Mouse (Mus musculus): ENCODE measurements around the gene Rpn2.

The Rpn2 gene

DNA sequence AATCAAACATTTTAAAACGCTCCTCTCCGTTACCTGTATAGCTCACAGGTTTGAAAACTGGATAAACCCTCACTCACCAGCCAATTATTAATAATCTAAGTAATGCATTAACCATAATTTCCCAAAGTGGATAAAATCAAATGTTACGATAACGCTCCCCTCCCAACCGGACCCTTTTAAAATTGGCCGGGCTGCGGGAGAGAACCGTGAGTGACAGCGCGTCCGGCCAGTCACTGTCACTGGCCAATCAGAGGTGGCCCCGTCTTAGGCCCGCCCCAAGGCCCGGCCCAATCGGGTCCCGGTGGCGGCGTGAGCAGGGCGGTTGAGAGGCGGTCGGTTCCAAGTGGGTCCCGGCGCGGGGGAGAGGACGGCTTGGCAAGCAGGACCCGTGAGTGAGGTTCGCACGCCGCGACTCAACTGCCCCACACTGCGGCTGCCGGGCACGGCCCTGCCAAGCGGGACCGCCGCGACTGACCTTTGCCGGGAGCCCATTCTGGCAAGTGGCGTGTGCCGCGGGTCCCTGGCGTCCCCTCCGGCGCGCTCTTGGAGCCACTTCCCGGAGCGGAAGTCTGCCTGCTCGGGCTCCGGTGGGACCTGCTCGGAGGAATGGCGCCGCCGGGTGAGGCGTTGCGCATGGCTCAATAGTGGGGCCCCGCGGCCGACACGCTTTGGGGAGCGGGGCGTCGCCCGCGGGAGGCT lies at the start of gene Rpn2:
Rpn2 (plus strand) TSS at position 301 of the 699 bp plus-strand sequence.
- peak; percentile 92 for DNase-seq (ENCODE audit: low spot score)

DNA sequence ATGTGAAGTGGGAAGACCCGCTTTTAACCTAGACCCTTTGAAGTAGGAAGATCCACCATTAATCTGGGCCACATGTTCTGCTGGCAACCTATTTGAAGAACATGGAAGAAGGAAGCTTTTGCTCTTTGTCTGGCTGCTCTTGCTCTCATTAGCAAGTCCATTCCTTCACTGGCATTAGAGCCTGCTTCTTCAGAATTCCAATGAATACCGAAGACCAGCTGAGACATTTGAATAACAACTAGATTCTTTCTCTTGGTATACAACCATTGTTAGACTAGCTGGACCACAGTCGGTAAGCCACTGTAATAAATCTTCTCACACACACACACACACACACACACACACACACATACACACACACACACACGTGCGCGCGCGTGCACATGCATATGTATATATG lies 42.9 kb upstream of the Rpn2 start:
- no peak for DNase-seq (ENCODE audit: low spot score)

DNA sequence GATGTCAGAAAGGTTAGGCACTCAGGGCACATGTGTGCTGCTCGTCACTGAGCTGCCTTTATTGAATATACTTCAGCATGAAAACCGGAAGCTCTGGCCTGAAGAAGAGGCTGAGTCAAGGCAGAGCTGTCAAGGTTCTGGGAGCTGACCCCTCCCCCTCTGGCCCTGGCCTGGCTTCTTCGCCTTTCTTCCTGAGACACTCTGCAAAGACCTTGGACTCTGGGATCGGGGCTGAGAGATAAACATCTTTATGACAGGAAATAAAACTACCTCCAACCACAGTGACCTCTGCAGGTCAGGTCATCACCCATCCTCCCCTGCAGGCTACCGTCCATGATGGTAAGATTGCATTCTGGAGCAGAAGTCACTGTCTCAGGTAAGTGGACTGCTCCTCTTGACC lies 33.8 kb upstream of the Rpn2 start:
- no peak for DNase-seq (ENCODE audit: low spot score)

DNA sequence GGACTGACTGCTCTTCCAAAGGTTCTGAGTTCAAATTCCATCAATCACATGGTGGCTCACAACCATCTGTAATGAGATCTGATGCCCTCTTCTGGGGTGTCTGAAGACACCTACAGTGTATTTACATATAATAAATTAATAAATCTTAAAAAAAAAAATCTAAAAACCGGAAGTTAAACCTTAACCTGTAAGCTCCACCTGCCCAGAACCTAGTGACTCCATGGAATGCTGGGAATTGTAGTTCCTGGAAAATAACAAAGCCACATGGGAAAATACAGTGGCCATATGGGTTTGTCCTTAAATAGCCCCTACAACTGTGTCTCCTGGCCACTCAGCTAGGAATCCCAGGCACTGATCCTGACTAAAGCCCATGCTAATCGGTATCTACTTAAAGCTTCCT lies 33.2 kb upstream of the Rpn2 start:
- no peak for DNase-seq (ENCODE audit: low spot score)

DNA sequence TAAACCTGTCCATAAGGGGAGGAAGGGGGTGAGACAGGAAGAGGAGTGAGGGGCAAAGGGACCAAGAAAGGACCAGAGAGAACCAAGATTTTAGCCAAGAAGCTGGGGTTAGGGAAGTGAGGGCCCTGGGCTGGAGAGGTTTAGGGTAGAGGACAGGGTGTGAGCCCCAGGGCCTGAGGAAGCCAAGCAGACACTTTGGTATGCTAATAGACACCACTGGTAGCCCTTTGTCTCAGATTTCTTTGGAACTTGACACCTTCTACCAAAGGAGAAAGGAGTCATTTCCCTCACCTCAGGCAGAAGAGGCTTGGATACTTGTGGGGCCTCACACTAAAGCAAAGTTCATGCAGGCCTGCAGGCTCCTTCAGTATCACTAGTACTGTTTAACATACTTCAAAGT lies 30.7 kb upstream of the Rpn2 start:
- DNase-seq (ENCODE audit: low spot score), result no peak

DNA sequence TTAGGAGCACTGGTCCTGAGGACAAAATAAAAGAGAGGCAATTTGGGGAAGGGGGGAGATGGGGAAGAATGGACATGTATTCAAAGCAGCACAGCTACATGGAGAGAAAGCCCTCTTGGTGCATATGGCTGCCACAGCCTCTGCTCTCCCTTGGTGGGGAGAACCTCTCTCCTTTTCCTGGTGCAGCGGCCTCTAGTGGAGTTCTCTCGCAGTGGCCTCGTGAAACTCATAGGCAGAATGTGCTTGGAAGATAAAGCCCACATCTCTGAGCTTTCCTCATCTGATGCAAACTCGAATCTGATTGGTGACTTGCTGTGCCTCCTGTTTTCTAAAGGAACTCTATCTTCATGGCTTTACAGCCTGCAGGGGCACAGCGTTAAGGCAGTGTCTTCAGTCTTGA lies 19.1 kb upstream of the Rpn2 start:
- DNase-seq (ENCODE audit: low spot score), result peak; percentile 46

DNA sequence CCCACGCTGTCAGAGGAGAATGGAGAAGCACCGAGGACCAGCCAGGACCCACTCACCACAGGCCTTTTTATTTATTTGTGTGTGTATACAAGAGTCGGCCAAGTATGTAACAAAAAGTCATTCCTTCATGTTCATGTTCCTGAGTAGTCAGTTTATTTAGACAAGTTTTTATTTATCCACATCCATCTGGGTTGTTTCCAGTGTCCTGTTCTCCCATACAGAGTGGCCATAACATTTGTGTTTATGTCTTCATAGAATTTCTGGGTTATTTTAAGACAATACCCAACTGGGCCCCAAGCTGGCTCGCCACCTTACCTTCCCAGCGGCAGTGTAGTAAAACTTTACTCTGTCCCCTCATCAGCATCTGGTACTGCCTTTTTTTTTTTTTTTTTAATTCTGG lies 16.9 kb upstream of the Rpn2 start:
- DNase-seq (ENCODE audit: low spot score), result no peak

DNA sequence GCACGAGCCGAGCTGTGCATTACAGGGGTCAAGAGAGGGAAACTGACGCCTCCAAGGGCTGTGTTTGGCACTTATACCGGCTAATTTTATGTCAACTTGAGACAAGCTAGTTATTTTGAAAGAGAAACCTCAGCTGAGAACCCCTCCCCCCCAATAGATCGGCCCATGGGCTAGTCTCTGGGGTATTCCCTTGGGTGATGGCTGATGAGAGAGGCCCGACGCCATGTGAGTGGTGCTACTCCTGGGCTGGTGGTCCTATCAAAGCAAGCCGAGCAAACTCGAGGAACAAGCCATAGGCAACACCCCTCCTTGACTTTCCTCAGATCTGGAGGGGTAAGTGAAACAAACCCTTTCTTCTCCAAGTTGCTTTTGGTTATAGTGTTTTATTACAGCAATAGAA lies 16.3 kb upstream of the Rpn2 start:
- DNase-seq (ENCODE audit: low spot score), result no peak

DNA sequence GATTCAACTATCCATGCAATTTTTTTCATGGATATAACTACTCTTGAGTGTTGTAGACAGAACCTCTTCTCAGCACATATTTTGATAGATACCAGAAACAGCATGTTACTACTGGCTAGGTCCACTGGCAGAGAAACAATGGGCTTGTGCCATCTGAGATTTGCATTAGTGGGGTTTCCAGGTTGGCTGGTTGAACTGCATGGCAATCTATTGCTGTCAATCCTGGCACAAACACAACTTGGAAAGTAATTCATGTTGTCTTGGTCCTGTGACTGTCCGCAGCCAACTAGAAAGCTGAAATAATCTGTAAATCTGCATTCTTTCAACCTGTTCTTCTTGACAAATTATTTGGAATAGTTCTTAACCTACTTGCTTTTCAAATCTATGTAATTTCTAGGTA lies 15.7 kb upstream of the Rpn2 start:
- DNase-seq (ENCODE audit: low spot score), result no peak

DNA sequence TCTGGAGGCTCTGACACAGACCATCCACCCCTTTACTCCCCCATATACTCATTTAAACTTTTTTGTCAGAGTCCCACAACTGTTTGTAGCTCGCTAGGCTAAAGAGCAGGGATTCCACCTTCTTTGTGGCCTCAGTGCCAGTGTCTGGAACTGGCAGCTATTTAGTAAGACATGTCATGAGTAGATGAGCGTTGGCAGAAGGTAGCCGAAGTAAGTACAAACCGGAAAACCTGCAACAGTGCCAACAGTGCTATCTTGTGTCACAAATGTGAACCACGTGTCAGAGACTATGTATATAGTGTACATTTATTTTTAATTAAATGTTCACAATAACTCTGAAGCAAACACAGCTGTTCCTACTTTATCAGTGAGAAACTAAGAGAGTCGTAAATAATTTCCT lies 15.0 kb upstream of the Rpn2 start:
- no peak for DNase-seq (ENCODE audit: low spot score)

DNA sequence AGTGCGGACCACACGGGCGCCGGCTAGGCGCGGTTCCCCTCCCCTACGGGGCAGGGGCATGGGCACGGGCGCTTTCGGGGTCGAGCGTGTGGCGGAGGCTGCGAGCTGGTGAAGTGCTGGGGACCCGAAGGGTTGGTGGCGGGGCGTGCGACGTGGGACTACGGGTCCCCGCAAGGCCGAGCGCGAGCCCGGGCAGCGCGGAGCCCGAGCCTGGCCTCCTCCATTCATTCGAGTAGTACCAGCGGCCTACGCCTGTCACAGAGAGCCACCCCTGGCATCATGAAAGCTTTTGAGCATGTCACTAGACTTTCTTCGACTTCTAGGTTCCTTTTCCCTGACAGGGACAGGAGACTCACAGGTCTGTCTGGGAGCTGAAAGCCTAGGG lies 591 bp downstream of the Rpn2 start, which contains the start of gene Mroh8:
Mroh8 (minus strand) TSS at position 134 of the 385 bp plus-strand sequence.
- DNase-seq (ENCODE audit: low spot score), result no peak

DNA sequence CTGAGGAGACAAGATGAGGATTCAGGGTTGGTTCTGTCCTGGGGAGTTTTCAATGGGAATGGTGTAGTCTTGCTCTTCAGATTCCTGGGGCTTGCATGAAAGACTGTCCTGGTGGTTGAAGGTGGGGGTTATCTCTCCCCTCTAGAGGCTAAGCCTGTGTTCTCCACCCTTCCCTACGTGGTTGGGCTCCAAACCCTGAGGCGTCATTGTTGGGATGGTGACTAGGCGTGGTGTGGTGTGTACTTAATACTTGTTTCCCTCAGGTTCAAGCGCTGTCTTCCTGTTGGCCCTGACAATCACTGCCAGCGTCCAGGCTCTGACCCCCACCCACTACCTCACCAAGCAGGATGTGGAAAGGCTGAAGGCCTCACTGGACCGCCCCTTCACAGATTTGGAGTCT lies 4.5 kb downstream of the Rpn2 start:
- DNase-seq (ENCODE audit: low spot score), result no peak

DNA sequence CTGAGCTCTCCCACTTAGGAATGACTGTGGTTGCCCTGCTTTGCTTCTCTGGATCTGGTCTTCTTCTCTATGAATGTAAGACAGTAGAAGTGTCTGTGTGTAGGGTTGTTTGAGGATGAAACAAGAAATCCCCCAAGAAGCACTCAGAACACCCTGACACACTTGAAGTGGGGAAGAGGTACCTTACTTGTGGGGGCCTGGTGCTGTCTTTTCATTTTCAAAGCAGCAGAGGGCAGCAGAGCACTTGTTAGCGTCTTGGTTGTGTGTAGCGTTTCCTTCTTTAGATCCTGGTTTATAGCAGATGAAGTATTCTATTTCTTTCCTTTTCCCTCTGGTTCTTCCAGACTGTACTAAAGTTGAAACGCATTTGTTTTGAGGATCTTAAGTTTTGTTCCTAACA lies 8.7 kb downstream of the Rpn2 start:
- no peak for DNase-seq (ENCODE audit: low spot score)

DNA sequence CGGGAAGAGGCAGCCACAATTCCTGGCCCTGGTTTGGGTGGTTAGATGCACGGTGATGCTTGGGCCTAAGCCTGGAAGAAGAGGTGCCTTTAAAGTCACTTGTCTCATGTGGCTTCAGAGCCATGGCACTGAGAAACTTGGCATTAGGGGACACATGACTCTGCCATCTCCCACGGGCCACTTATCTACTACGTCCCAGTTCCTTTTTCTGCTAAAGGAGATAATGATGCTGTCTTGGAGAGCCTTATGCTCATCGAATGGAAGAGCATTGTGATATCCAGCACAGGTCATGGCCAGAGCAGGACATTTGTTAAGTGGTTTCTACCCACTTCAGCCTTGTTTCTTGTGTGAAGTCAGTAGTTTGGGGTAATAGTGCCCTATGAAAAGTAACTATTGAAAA lies 10.2 kb downstream of the Rpn2 start:
- DNase-seq (ENCODE audit: low spot score), result no peak

DNA sequence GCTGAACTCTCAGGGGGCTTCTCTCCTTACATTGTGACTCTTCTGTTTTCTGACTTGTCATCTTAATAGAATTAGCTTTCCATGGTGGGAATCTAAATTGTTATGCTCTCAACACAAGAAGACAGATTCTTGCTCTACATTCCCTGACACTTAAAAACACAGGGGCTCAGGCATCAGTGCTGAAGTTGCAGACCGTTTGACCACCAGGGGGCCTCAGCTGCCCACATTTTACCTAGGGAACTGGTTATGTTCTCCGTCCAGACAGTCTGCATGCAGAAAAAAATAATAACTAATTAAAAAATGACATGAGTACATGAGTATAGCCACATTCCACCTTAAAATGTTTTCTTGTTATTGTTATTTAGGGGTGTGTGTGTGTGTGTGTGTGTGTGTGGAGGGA lies 13.3 kb downstream of the Rpn2 start:
- peak; percentile 69 for DNase-seq (ENCODE audit: low spot score)

DNA sequence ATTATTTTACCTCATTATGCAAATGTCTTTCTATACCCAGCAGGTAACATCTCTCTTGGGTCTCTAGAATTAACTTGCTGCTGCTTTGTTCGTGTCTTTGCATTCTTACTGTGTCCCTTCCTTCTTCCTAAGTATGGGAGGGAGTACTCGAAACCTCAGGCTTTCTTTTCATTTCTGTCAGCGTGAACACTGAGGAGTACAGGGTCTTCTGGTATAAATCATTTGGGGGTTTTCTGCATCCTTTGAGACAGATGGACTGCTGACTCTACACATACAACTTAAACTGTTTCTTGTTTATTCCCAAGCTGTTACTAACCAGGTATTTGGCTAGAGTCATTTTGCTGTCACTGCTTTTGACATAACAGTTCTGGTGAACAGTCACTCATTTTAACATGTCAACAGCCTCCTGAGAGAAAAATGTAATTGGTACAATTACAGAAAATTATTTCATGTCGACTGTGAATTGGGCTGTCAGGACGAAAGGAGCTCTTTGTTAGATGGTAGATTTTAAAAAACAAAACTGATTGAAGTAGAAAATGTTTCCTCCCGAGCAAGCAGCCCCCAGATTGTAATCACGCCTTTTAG lies 17.4 kb downstream of the Rpn2 start:
- DNase-seq (ENCODE audit: low spot score), result no peak

DNA sequence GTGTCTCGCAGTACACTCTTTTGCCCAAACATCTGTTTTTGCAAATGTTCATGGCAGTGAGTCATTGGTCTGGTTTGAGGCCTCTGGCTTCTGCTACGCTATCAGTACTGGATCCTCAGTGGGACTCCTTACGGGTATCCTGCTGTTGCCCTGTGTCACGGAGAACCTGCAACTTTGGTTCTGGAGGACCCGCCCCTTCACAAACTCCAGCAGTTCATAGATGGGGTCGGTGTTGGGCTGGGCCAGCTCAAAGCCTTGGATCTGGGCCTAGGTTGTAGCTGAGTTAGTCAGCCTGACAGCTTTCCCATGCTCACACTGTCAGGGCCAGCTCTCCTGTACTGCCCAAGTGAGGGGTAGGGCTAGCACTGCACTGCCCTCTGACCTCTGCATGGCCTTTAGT lies 21.2 kb downstream of the Rpn2 start:
- no peak for DNase-seq (ENCODE audit: low spot score)

DNA sequence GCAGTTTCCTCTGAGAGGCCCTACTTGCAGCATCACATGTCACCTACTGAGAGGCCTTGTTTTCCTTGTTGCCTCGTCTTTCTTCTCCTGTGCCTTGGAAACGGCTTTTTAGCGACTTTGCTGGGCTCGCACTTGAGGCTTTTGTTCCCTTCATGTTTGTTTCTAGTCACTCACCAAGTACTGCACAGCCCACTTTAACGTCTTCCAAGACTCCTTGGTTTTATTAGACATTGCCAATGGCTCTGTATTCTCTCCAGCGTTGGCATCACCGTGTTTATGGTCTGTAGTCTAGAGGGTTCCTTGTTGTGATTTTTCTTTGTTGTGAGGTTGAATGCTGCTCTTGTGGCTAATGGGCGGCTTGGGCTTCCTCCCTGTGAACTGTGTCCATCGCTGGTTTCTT lies 24.3 kb downstream of the Rpn2 start:
- DNase-seq (ENCODE audit: low spot score), result no peak

DNA sequence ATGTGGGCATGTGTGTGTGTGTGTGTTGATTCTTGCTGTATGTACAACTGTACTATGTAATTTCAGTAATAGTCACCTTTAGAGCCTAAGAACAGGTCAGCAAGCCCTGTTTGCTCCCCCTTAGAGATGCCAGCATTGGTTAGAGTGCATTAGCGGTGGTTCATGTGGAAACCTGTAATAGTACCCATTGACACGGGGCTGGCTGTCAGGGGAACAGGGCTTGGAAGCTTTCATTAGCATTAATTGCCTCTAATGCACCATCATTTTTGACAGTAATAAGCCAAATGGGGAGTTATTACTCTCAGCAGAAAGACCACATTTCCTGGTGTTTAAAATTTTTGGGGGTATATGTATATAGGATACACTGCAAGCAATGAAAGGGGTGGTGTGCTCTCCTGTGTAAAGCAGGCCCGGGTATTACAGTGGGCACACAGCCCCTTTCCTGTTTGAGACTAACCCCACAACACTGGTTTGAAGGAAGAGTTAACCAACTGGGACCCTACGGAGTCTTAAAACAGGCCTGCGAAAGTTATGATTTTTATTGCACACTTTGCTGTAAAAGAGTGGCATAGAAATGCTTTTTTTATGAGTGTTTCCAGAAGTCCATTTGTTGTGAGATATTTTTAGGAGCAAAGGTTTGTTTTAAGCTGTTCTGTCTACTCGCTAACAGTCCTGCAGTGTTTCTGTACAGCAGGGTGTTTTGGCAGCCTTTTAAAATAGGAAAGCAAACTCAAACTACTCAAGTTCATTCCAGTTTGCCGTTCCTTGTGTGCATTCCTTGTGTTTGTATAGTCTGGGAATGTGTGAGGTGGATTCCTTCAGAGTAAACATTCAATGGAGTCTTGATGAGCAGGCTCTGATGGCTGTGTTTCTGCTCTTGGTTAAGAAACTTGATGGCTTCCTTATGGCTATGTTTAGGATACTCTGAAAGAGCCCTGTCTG lies 27.5 kb downstream of the Rpn2 start:
- no peak for DNase-seq (ENCODE audit: low spot score)

DNA sequence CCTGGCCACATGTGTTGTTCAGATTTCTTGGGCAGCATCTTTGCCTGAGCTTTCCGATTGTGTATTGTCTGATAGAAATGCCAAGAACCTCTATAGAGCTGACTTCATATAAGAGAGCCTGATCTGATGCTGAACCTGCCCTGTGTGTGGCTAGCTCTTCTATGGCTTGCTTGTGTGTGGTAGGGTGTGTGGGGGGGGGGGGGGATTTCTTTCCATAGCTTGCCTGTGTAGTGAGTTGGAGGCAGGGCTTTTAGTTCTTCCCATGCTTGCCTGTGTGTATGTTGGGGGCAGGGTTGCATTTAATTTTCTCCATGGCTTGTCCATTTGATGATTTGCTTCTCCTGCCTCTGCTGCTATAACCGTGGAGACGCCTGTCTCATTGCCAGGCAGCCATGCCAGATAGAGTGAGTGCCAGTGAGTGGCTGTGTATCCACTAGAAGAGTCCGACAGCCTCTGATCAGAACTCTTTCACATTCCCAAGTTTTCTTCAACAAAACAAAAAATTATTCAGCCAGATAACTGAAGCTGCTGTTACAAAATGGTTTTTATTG lies 29.0 kb downstream of the Rpn2 start:
- DNase-seq (ENCODE audit: low spot score), result no peak

DNA sequence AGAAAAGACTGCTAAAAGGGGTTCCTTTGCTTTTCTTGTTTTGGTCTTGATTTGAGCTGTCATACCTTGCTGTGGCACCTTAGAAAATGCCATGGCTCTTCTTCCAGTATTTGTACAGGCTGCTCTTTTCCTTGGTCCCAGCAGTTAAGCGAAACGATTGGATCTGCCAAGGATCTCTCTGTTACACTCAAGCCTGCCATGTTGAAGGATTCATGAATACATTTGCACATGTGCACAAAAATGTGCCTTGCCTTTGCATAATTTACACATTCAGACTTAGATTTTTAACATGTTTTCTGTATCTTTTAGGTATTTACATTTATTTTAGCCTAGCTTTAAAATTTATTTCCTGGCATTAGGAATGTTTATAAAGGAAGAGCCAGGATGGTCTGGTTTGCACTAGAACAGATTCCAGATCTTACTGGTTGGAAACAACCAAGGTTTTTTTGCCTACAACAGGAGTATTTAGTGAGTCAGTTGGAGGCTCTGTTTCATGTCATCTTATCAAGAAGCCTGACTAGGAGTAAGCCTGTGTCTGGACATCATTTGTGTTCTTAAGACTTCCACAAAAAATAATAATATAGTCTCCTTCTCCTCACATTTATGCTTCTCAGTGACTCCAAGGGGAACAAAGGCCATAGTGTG lies 29.6 kb downstream of the Rpn2 start:
- DNase-seq (ENCODE audit: low spot score), result no peak

DNA sequence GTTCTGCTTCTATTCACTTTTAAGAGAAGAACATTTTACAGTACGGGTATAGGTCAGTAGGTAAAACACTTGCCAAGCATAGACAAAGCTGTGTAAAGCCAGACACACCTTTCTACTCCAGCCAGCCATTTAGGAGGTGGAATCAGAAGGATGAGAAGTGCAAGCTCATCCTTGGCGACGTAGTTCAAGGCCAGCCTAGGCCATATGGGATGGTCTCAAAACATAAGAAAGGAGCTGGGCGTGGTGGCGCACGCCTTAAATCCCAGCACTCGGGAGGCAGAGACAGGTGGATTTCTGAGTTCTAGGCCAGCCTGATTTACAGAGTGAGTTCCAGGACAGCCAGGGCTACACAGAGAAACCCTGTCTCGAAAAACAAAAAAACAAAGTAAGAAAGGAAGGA lies 30.8 kb downstream of the Rpn2 start:
- no peak for DNase-seq (ENCODE audit: low spot score)

All from ovary, postnatal 14 days (tissue).